Mouse (Mus musculus) MEL (cell line): ENCODE measurements at regions not wholly inside any gene's neighbourhood (a gene's known extent, or its start where the extent isn't known, plus 50 kb on each side); places are given as distances from the start of the nearest gene placed in this dataset.

Experiments
- DNase-seq: peaks from one replicate; pipeline ENCODE4 v3.0.0; 2011; ENCODE audit warnings: low read depth, low spot score
- H3K27ac ChIP-seq: 2 replicates; pipeline ENCODE4 v1.5.1; 2012; ENCODE audit warnings: low read depth, mild to moderate bottlenecking, control low read depth, low read length, moderate library complexity; ENCODE audit not compliant: control insufficient read depth
- H3K27me3 ChIP-seq, 2 experiments: fragments of 150-350 bp in 1 of 2; sonication (generic) in 1 of 2; 2 replicates each; pipeline ENCODE4 v1.6.1; 2012; ENCODE audit warnings: low read length in 2 of 2, mild to moderate bottlenecking in 2 of 2, improper control_type of control experiment in 1 of 2, moderate library complexity in 1 of 2; ENCODE audit not compliant: insufficient read depth in 2 of 2, control insufficient read depth in 1 of 2
- H3K36me3 ChIP-seq, 2 experiments: 2 replicates each; pipeline ENCODE4 v1.6.1; 2012 to 2014; ENCODE audit warnings: low read length in 2 of 2, improper control_type of control experiment in 1 of 2, inconsistent platforms in 1 of 2, mild to moderate bottlenecking in 1 of 2; ENCODE audit not compliant: insufficient read depth in 2 of 2, control insufficient read depth in 1 of 2
- H3K4me1 ChIP-seq, 2 experiments: fragments of 150-350 bp in 1 of 2; sonication (generic) in 1 of 2; 2 replicates each; pipeline ENCODE4 v1.6.1; 2012; ENCODE audit warnings: low read length in 2 of 2, improper control_type of control experiment in 1 of 2, mild to moderate bottlenecking in 1 of 2; ENCODE audit not compliant: insufficient read depth in 2 of 2, control insufficient read depth in 1 of 2
- H3K4me3 ChIP-seq, 2 experiments: fragments of 150-350 bp in 1 of 2; sonication (generic) in 1 of 2; 2 replicates each; pipeline ENCODE4 v1.5.1; 2012; ENCODE audit warnings: low read depth in 2 of 2, low read length in 2 of 2, mild to moderate bottlenecking in 2 of 2, moderate library complexity in 2 of 2, control low read depth in 1 of 2, improper control_type of control experiment in 1 of 2; ENCODE audit not compliant: control insufficient read depth in 1 of 2, insufficient read depth in 1 of 2
- H3K79me2 ChIP-seq: 2 replicates; pipeline ENCODE4 v1.6.1; 2012; ENCODE audit warnings: mild to moderate bottlenecking, low read length, moderate library complexity; ENCODE audit not compliant: control insufficient read depth, poor library complexity, insufficient read depth
- H3K9ac ChIP-seq: 2 replicates; pipeline ENCODE4 v1.6.1; 2012; ENCODE audit warnings: low read depth, mild to moderate bottlenecking, control low read depth, low read length, moderate library complexity; ENCODE audit not compliant: control insufficient read depth, poor library complexity, severe bottlenecking
- H3K9me3 ChIP-seq: fragments of 150-350 bp; sonication (generic); replicated peaks from 2 replicates; pipeline ENCODE4 v1.6.1; 2012; ENCODE audit warnings: mild to moderate bottlenecking, low read length, improper control_type of control experiment, moderate library complexity; ENCODE audit not compliant: insufficient read depth
- BHLHE40 ChIP-seq: IDR thresholded peaks from 2 replicates; pipeline ENCODE4 v1.6.1; 2012; ENCODE audit warnings: low read depth, mild to moderate bottlenecking, inconsistent platforms, low read length, improper control_type of control experiment, borderline replicate concordance
- CHD1 ChIP-seq: IDR thresholded peaks from 2 replicates; pipeline ENCODE4 v1.6.1; 2012; ENCODE audit warnings: low read depth, mild to moderate bottlenecking, inconsistent platforms, low read length, improper control_type of control experiment
- CTCF ChIP-seq, 3 experiments: IDR thresholded peaks in 2 of 3; conservative IDR thresholded peaks in 1 of 3; 2 replicates each; pipeline ENCODE4 v1.5.1; 2011 to 2012; ENCODE audit warnings: low read length in 3 of 3, low read depth in 2 of 3, mild to moderate bottlenecking in 2 of 3, improper control_type of control experiment in 1 of 3, inconsistent platforms in 1 of 3, mixed read lengths in 1 of 3, moderate library complexity in 1 of 3; ENCODE audit not compliant: control insufficient read depth in 1 of 3, insufficient read depth in 1 of 3, poor library complexity in 1 of 3, severe bottlenecking in 1 of 3
- EP300 ChIP-seq, 2 experiments: IDR thresholded peaks; 2 replicates each; pipeline ENCODE4 v1.6.1; 2011; ENCODE audit warnings: improper control_type of control experiment in 2 of 2, low read length in 2 of 2, low read depth in 1 of 2, mild to moderate bottlenecking in 1 of 2
- GABPA ChIP-seq: IDR thresholded peaks from 2 replicates; pipeline ENCODE4 v1.6.1; 2012; ENCODE audit warnings: low read depth, mild to moderate bottlenecking, inconsistent platforms, low read length, improper control_type of control experiment, moderate library complexity
- HCFC1 ChIP-seq: IDR thresholded peaks from 2 replicates; pipeline ENCODE4 v1.6.1; 2012; ENCODE audit warnings: low read depth, mild to moderate bottlenecking, inconsistent platforms, low read length, improper control_type of control experiment, moderate library complexity
- JUND ChIP-seq: IDR thresholded peaks from 2 replicates; pipeline ENCODE4 v1.6.1; 2011; ENCODE audit warnings: low read depth, mild to moderate bottlenecking, improper control_type of control experiment, low read length
- MAX ChIP-seq: IDR thresholded peaks from 2 replicates; pipeline ENCODE4 v1.6.1; 2011; ENCODE audit warnings: low read length, improper control_type of control experiment
- MAZ ChIP-seq: IDR thresholded peaks from 2 replicates; pipeline ENCODE4 v1.6.1; 2012; ENCODE audit warnings: low read depth, mild to moderate bottlenecking, inconsistent platforms, low read length, improper control_type of control experiment
- MEF2A ChIP-seq: IDR thresholded peaks from 2 replicates; pipeline ENCODE4 v1.6.1; 2014; ENCODE audit warnings: low read depth, mild to moderate bottlenecking, inconsistent platforms, low read length, improper control_type of control experiment; ENCODE audit not compliant: poor library complexity, insufficient replicate concordance, severe bottlenecking; ENCODE audit errors: extremely low read depth
- MYB ChIP-seq: IDR thresholded peaks from 2 replicates; pipeline ENCODE4 v1.6.1; 2011; ENCODE audit warnings: mild to moderate bottlenecking, low read depth, low read length, improper control_type of control experiment
- MYC ChIP-seq: IDR thresholded peaks from 2 replicates; pipeline ENCODE4 v1.6.1; 2011; ENCODE audit warnings: low read depth, mild to moderate bottlenecking, low read length, improper control_type of control experiment, moderate library complexity
- NELFE ChIP-seq: IDR thresholded peaks from 2 replicates; pipeline ENCODE4 v1.6.1; 2011; ENCODE audit warnings: low read depth, low read length, improper control_type of control experiment
- POLR2A ChIP-seq, 2 experiments: IDR thresholded peaks; 2 replicates each; pipeline ENCODE4 v1.6.1; 2011 to 2012; ENCODE audit warnings: low read length in 2 of 2, mild to moderate bottlenecking in 2 of 2, control low read depth in 1 of 2, improper control_type of control experiment in 1 of 2, low read depth in 1 of 2, moderate library complexity in 1 of 2; ENCODE audit not compliant: control insufficient read depth in 1 of 2, insufficient read depth in 1 of 2, poor library complexity in 1 of 2
- RCOR1 ChIP-seq: IDR thresholded peaks from 2 replicates; pipeline ENCODE4 v1.6.1; 2012; ENCODE audit warnings: low read depth, mild to moderate bottlenecking, inconsistent platforms, low read length, improper control_type of control experiment
- SIN3A ChIP-seq: IDR thresholded peaks from 2 replicates; pipeline ENCODE4 v1.6.1; 2012; ENCODE audit warnings: low read length, improper control_type of control experiment, inconsistent platforms
- SMC3 ChIP-seq: IDR thresholded peaks from 2 replicates; pipeline ENCODE4 v1.6.1; 2011; ENCODE audit warnings: low read depth, low read length, improper control_type of control experiment
- UBTF ChIP-seq: IDR thresholded peaks from 2 replicates; pipeline ENCODE4 v1.6.1; 2012; ENCODE audit warnings: low read depth, mild to moderate bottlenecking, inconsistent platforms, low read length, improper control_type of control experiment, moderate library complexity, borderline replicate concordance; ENCODE audit not compliant: insufficient read depth
- ZC3H11A ChIP-seq: IDR thresholded peaks from 2 replicates; pipeline ENCODE4 v1.6.1; 2012; ENCODE audit warnings: low read depth, mild to moderate bottlenecking, inconsistent platforms, low read length, improper control_type of control experiment
- ZKSCAN1 ChIP-seq: IDR thresholded peaks from 2 replicates; pipeline ENCODE4 v1.6.1; 2012; ENCODE audit warnings: low read depth, mild to moderate bottlenecking, inconsistent platforms, low read length, improper control_type of control experiment, moderate library complexity
- ZNF384 ChIP-seq: IDR thresholded peaks from 2 replicates; pipeline ENCODE4 v1.6.1; 2012; ENCODE audit warnings: low read depth, mild to moderate bottlenecking, inconsistent platforms, low read length, improper control_type of control experiment

DNA sequence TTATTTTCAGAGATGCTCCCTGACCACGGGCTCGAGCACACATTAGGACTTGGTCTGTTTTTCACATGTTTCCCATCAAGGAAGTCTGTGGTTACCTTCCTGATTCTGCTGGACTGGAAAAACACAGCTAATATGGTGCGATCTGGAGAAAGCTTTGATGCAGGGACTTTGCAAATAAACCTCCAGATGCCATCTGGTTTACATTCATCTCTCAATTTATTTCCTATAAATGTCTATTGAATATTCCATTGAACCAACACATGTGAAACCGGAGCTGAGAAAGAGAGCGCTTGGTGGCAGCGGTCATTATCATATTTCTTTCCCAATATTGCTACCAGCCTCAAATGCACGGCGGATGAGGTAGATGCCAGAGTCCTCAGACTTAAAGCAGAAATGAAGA lies 350.9 kb upstream of the Gm765 start:
- H3K4me1 ChIP-seq: no peaks in the 10 kb centered on the region
- H3K9me3 ChIP-seq: no peaks in the 10 kb centered on the region
- H3K27ac ChIP-seq: no peak overlapping the region
- no peak overlapping the region for H3K9ac ChIP-seq
- H3K27me3 ChIP-seq: no peaks in the 10 kb centered on the region; a peak in 1 of 4 replicates
- no peak for DNase-seq
- H3K79me2 ChIP-seq: no peaks in the 10 kb centered on the region
- H3K36me3 ChIP-seq: no peaks in the 10 kb centered on the region
- no peak for TF ChIP-seq JUND
- TF ChIP-seq BHLHE40: no peak
- no peak for TF ChIP-seq SMC3
- no peak for TF ChIP-seq ZNF384
- no peak for TF ChIP-seq NELFE
- no peak for TF ChIP-seq ZC3H11A
- no peak for TF ChIP-seq ZKSCAN1
- no peak for TF ChIP-seq MAZ
- no peak for TF ChIP-seq CTCF (IDR thresholded peaks at IDR 0.05 in 2 of 3, conservative IDR thresholded peaks at IDR 0.05 in 1 of 3; ENCODE audit: control insufficient read depth in 1 of 3, insufficient read depth in 1 of 3, low read depth in 2 of 3, low read length in 3 of 3, poor library complexity in 1 of 3, severe bottlenecking in 1 of 3)
- no peak for TF ChIP-seq MAX
- no peak for TF ChIP-seq MEF2A
- no peak overlapping the region for H3K4me3 ChIP-seq

DNA sequence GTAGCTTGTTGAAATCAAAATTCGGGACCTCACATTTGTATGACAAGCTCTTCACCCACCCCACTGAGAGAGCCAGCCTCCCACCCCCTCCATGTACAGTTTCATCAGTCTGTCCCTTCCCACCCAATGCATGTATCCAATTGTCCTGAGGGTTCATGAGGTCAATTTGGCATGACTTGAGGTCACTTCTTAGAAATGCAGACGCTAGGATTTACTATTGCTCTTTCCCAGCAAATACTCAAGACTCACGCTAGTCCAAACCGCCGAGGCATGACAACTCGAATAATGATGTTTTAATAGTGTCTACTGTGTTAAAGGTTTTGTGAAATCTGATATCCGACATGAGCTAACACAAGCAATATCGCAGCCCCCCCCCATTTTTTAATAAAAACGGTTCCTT lies 347.6 kb upstream of the Gm765 start:
- Histone ChIP-seq H3K79me2 (no peaks in the 10 kb centered on the region), H3K27me3 (no peaks in the 10 kb centered on the region; a peak in 1 of 4 replicates), H3K27ac (no peak overlapping the region), H3K36me3 (no peaks in the 10 kb centered on the region), H3K4me1 (no peaks in the 10 kb centered on the region), H3K9me3 (no peaks in the 10 kb centered on the region), H3K4me3 (no peak overlapping the region), H3K9ac (no peak overlapping the region)
- no peak for DNase-seq
- TF ChIP-seq EP300 (IDR thresholded peaks at IDR 0.05; ENCODE audit: low read depth in 1 of 2, low read length in 2 of 2) (no peak), HCFC1 (no peak), RCOR1 (no peak), GABPA (no peak), SIN3A (no peak), ZKSCAN1 (no peak), UBTF (no peak), MYC (no peak), MYB (no peak), MAX (no peak), SMC3 (no peak), BHLHE40 (no peak), POLR2A (IDR thresholded peaks at IDR 0.05; ENCODE audit: control insufficient read depth in 1 of 2, insufficient read depth in 1 of 2, low read depth in 1 of 2, low read length in 2 of 2, poor library complexity in 1 of 2) (no peak), CHD1 (no peak)
